Mouse (Mus musculus): Measurements from ENCODE around the gene Ank3.

GRCm38 (mm10) chr10:69585271-69585670, 186.7 kb downstream of the Ank3 start:
- TF ChIP-seq CTCF (IDR thresholded peaks at IDR 0.05; ENCODE audit: low read depth) (no peak), EP300 (IDR thresholded peaks at IDR 0.05; ENCODE audit: low read depth) (no peak)
